Mouse (Mus musculus) left cerebral cortex, adult 11 months (tissue): ENCODE measurements around the gene Psg21.
A peak's percentile ranks its signal among the peaks of the same experiment; 100 is the strongest.
"Not testable (repeated sequence)": the region's sequence is repeated elsewhere in the genome, so short reads cannot be mapped to it uniquely, and the experiment has no call there.

Source experiments
- DNase-seq: peaks from one replicate; pipeline ENCODE4 v3.0.0; 2022; ENCODE audit warnings: low spot score

Psg21 gene

DNA sequence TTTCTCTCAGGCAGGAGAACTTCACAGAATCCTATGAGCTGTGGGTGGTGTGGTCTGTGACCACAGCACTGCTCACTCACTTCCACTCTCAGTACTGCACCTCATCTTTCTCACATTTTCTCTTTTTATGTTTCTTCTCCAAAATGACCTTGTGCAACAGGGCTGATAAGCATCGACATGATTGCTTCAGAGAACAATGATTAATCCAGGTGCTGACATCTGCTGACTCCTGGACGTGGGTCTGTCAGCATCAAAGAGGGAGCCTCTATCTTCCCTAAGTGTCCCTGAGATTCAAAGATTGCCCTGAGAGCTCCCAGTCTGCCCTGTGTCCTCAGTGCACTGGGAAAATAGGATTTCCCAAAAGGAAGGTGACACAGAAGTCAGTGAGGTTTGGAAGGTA lies at the start of gene Psg21:
Gene Psg21, minus strand, starts transcription at position 101 of the 400 bp plus-strand sequence.
- DNase-seq = not testable (repeated sequence)

- no peak for DNase-seq
Measured at GRCm38 (mm10) chr7:18686085-18686484, 29.6 kb upstream of the Psg21 start, which contains the start of gene Psg20. Gene Psg20, minus strand, starts transcription at chr7:18686185.

DNA sequence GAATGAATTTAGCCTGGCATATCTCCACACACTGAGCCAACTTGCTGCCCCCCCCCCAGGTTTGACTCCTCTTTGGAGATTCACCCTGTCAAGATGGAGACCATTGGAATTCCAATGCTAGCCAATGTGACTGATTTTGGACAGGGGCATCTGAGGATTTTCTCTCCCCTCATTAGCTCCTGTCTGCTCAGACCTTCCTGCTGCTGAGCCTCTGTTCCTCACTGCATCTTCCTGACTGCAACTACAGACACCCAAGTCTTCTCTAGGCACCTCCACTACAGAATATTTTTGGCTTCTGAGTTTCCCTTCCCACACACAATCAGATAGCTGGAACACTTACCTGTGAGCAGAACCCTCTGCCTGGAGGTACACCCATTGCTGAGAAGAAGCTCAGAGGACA lies 29.1 kb upstream of the Psg21 start:
- no peak for DNase-seq

GRCm38 (mm10) chr7:18679772-18680171 lies 23.2 kb upstream of the Psg21 start:
- DNase-seq = peak; percentile 6

DNA sequence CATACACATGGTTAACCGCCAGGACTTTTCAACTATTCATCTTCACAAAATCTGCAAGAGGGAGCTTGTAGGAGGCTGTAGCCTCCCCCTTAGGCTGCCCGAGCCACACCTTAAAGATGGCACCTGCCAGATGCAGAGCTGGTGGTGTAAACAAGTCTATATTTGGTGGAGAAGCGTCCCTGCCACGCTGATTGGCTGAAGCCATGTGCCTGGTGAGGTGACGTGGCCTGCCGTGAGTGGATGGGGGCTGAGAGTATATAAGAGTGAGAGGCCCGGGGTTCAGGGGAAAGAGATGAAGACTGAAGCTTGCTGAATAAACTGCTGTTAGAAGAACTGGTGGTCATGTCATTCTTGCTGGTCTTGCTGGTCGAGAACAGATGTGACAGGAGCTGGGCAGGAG lies 29.6 kb downstream of the Psg21 start:
- DNase-seq = not testable (repeated sequence)

GRCm38 (mm10) chr7:18616401-18616800 lies 40.1 kb downstream of the Psg21 start, which contains the start of gene Psg23:
Gene Psg23, minus strand, starts transcription at chr7:18616501.
- not testable (repeated sequence) for DNase-seq
